Mouse (Mus musculus) forebrain, embryonic 11.5 days (tissue): ENCODE measurements around the gene Prkch. TPM values are rescaled to one million over a fixed set of nuclear protein-coding genes. Genes with fewer than 3 reads are reported as not detected.
A peak's percentile ranks its signal among the peaks of the same experiment; 100 is the strongest.

Experiments
- ATAC-seq: fragments of 200-750 bp; cut with Nextera tagmentation; replicated peaks from 2 replicates; pipeline ENCODE4 v1.8.0; 2017; ENCODE audit warnings: moderate TSS enrichment; ENCODE audit not compliant: low FRiP score
- DNase-seq: peaks from one replicate; pipeline ENCODE4 v3.0.0-alpha.2; 2017; ENCODE audit warnings: low spot score
- H3K27ac ChIP-seq: fragments of 300-500 bp; sonication (generic); 2 replicates; pipeline ENCODE4 v1.5.1; 2014; ENCODE audit warnings: low read depth, low read length
- H3K27me3 ChIP-seq: fragments of 300-500 bp; sonication (generic); 2 replicates; pipeline ENCODE4 v1.6.1; 2014; ENCODE audit warnings: mild to moderate bottlenecking, low read length, mixed read lengths; ENCODE audit not compliant: control insufficient read depth, insufficient read depth
- H3K36me3 ChIP-seq: fragments of 300-500 bp; sonication (generic); 2 replicates; pipeline ENCODE4 v1.6.1; 2014; ENCODE audit warnings: mild to moderate bottlenecking, low read length, moderate library complexity, mixed read lengths; ENCODE audit not compliant: control insufficient read depth, insufficient read depth
- H3K4me1 ChIP-seq: fragments of 300-500 bp; sonication (generic); replicated peaks from 2 replicates; pipeline ENCODE4 v1.6.1; 2014; ENCODE audit warnings: low read length, mixed read lengths; ENCODE audit not compliant: control insufficient read depth, insufficient read depth
- H3K4me2 ChIP-seq: fragments of 300-500 bp; sonication (generic); 2 replicates; pipeline ENCODE4 v1.6.1; 2014; ENCODE audit warnings: low read depth, mild to moderate bottlenecking, low read length, moderate library complexity, mixed read lengths; ENCODE audit not compliant: severe bottlenecking
- H3K4me3 ChIP-seq: fragments of 300-500 bp; sonication (generic); 2 replicates; pipeline ENCODE4 v1.5.1; 2014; ENCODE audit warnings: low read depth, low read length
- H3K9ac ChIP-seq: fragments of 300-500 bp; sonication (generic); 2 replicates; pipeline ENCODE4 v1.6.1; 2014; ENCODE audit warnings: low read length
- H3K9me3 ChIP-seq: fragments of 300-500 bp; sonication (generic); 2 replicates; pipeline ENCODE4 v1.6.1; 2016; ENCODE audit warnings: low read length, mixed read lengths; ENCODE audit not compliant: control insufficient read depth
- WGBS: fragments of 180-500 bp; shearing (Covaris S2); extraction: QIAGEN DNeasy Blood & Tissue Kit; methylation state at CpG from one replicate; pipeline ENCODE4 v1.1.7; 2014; 5-methylcytosine and 5-hydroxymethylcytosine counted together
- polyA plus RNA-seq: library from polyadenylated mRNA; unstranded; fragments of >200 nt; fragmentation: Nextera tagmentation; extraction: Ambion mirVana; gene quantifications from 2 replicates; pipeline ENCODE4 v1.2.1, GENCODE M21; 2014

Prkch gene
- polyA plus RNA-seq, 1 experiment from 2014 or later, result 5.6 TPM

GRCm38 (mm10) chr12:73793744-73794143 is 209.1 kb downstream of the Prkch start:
- no peaks in the 10 kb centered on the region for H3K36me3 ChIP-seq
- 12% methylated on average over 5 of the region's 5 CpGs for WGBS
- ATAC-seq (no peak), DNase-seq (no peak)
- no peaks in the 10 kb centered on the region for H3K27me3 ChIP-seq
- H3K27ac ChIP-seq, result no peak overlapping the region
- H3K9ac ChIP-seq, result no peak overlapping the region
- no peaks in the 10 kb centered on the region for H3K9me3 ChIP-seq
- H3K4me2 ChIP-seq, result no peak overlapping the region
- H3K4me1 ChIP-seq, result peaks cover 7% of the 10 kb centered on the region; the same call in 1 of the 2 replicates
- H3K4me3 ChIP-seq, result no peak overlapping the region

- H3K27ac ChIP-seq, result no peak overlapping the region
- H3K27me3 ChIP-seq, result no peaks in the 10 kb centered on the region
- no peaks in the 10 kb centered on the region for H3K36me3 ChIP-seq
- H3K4me3 ChIP-seq, result no peak overlapping the region
- ATAC-seq (no peak), DNase-seq (peak; percentile 55)
- H3K4me2 ChIP-seq, result no peak overlapping the region
- H3K4me1 ChIP-seq, result peaks cover 7% of the 10 kb centered on the region; the same call in 1 of the 2 replicates
- no peak overlapping the region for H3K9ac ChIP-seq
- 29% methylated on average over 17 of the region's 17 CpGs for WGBS
- H3K9me3 ChIP-seq, result no peaks in the 10 kb centered on the region
Measured at GRCm38 (mm10) chr12:73794151-73794883, 209.7 kb downstream of the Prkch start.

GRCm38 (mm10) chr12:73799671-73800070 is 215.1 kb downstream of the Prkch start:
- H3K4me2 ChIP-seq, result no peak overlapping the region
- no peaks in the 10 kb centered on the region for H3K36me3 ChIP-seq
- DNase-seq (no peak), ATAC-seq (no peak)
- 83% methylated on average over 5 of the region's 5 CpGs for WGBS
- no peak overlapping the region for H3K9ac ChIP-seq
- no peaks in the 10 kb centered on the region for H3K9me3 ChIP-seq
- H3K27ac ChIP-seq, result no peak overlapping the region
- H3K4me1 ChIP-seq, result no peaks in the 10 kb centered on the region
- no peaks in the 10 kb centered on the region for H3K27me3 ChIP-seq
- no peak overlapping the region for H3K4me3 ChIP-seq

GRCm38 (mm10) chr12:73800886-73801285 is 216.3 kb downstream of the Prkch start:
- Histone ChIP-seq H3K9ac (no peak overlapping the region), H3K27me3 (no peaks in the 10 kb centered on the region), H3K4me2 (no peak overlapping the region), H3K36me3 (no peaks in the 10 kb centered on the region), H3K4me3 (no peak overlapping the region), H3K9me3 (no peaks in the 10 kb centered on the region), H3K27ac (no peak overlapping the region), H3K4me1 (no peaks in the 10 kb centered on the region)
- DNase-seq, result no peak
- ATAC-seq, result no peak
- WGBS, result 77% methylated on average over 3 of the region's 3 CpGs

GRCm38 (mm10) chr12:73801845-73802244 is 217.2 kb downstream of the Prkch start:
- Histone ChIP-seq H3K27ac (no peak overlapping the region), H3K9me3 (no peaks in the 10 kb centered on the region), H3K9ac (no peak overlapping the region), H3K36me3 (no peaks in the 10 kb centered on the region), H3K4me3 (no peak overlapping the region), H3K4me1 (no peaks in the 10 kb centered on the region), H3K27me3 (no peaks in the 10 kb centered on the region), H3K4me2 (no peak overlapping the region)
- DNase-seq, result no peak
- no peak for ATAC-seq
- 93% methylated on average over 8 of the region's 8 CpGs for WGBS

GRCm38 (mm10) chr12:73802379-73803057 is 217.9 kb downstream of the Prkch start:
- H3K4me1 ChIP-seq, result no peaks in the 10 kb centered on the region
- ATAC-seq (no peak), DNase-seq (no peak)
- no peaks in the 10 kb centered on the region for H3K36me3 ChIP-seq
- H3K27me3 ChIP-seq, result no peaks in the 10 kb centered on the region
- no peak overlapping the region for H3K4me2 ChIP-seq
- H3K4me3 ChIP-seq, result no peak overlapping the region
- H3K9ac ChIP-seq, result no peak overlapping the region
- no peaks in the 10 kb centered on the region for H3K9me3 ChIP-seq
- WGBS, result 72% methylated on average over 10 of the region's 10 CpGs
- H3K27ac ChIP-seq, result no peak overlapping the region

- Histone ChIP-seq H3K9me3 (no peaks in the 10 kb centered on the region), H3K27ac (no peak overlapping the region), H3K9ac (no peak overlapping the region), H3K27me3 (no peaks in the 10 kb centered on the region), H3K4me2 (no peak overlapping the region), H3K36me3 (no peaks in the 10 kb centered on the region), H3K4me3 (no peak overlapping the region), H3K4me1 (no peaks in the 10 kb centered on the region)
- DNase-seq, result no peak
- 91% methylated on average over 4 of the region's 4 CpGs for WGBS
- ATAC-seq, result no peak
Measured at GRCm38 (mm10) chr12:73803946-73804345, 219.3 kb downstream of the Prkch start.

GRCm38 (mm10) chr12:73805541-73805940 is 220.9 kb downstream of the Prkch start:
- WGBS, result 57% methylated on average over 3 of the region's 3 CpGs
- Histone ChIP-seq H3K4me2 (no peak overlapping the region), H3K27me3 (no peaks in the 10 kb centered on the region), H3K4me1 (no peaks in the 10 kb centered on the region), H3K9ac (no peak overlapping the region), H3K36me3 (no peaks in the 10 kb centered on the region), H3K27ac (no peak overlapping the region), H3K4me3 (no peak overlapping the region), H3K9me3 (no peaks in the 10 kb centered on the region)
- DNase-seq (no peak), ATAC-seq (no peak)

- H3K9me3 ChIP-seq, result no peaks in the 10 kb centered on the region
- no peak overlapping the region for H3K27ac ChIP-seq
- H3K9ac ChIP-seq, result no peak overlapping the region
- ATAC-seq (no peak), DNase-seq (no peak)
- 35% methylated on average over 5 of the region's 5 CpGs for WGBS
- no peaks in the 10 kb centered on the region for H3K4me1 ChIP-seq
- no peaks in the 10 kb centered on the region for H3K36me3 ChIP-seq
- no peaks in the 10 kb centered on the region for H3K27me3 ChIP-seq
- no peak overlapping the region for H3K4me2 ChIP-seq
- no peak overlapping the region for H3K4me3 ChIP-seq
Measured at GRCm38 (mm10) chr12:73806003-73806402, 221.4 kb downstream of the Prkch start.
